Mouse (Mus musculus) limb, embryonic 14.5 days (tissue): ENCODE results near the gene Mettl18. TPM values are rescaled to one million over a fixed set of nuclear protein-coding genes. Genes with fewer than 3 reads are reported as not detected.

Experiments used
- ATAC-seq: fragments of 200-750 bp; cut with Nextera tagmentation; 2 replicates; pipeline ENCODE4 v1.8.0; 2017; ENCODE audit warnings: low read depth, moderate number of reproducible peaks, moderate TSS enrichment; ENCODE audit not compliant: low FRiP score
- DNase-seq: peaks from one replicate; pipeline ENCODE4 v3.0.0-alpha.2; 2015; ENCODE audit warnings: low spot score
- H3K27ac ChIP-seq: fragments of 300-500 bp; sonication (generic); replicated peaks from 2 replicates; pipeline ENCODE4 v1.5.1; 2014; ENCODE audit warnings: low read depth, mild to moderate bottlenecking, low read length, moderate library complexity, mixed read lengths
- H3K27me3 ChIP-seq: fragments of 300-500 bp; sonication (generic); 2 replicates; pipeline ENCODE4 v1.6.1; 2014; ENCODE audit warnings: low read length, mixed read lengths; ENCODE audit not compliant: control insufficient read depth, insufficient read depth
- H3K36me3 ChIP-seq: fragments of 300-500 bp; sonication (generic); 2 replicates; pipeline ENCODE4 v1.6.1; 2014; ENCODE audit warnings: mild to moderate bottlenecking, low read length, moderate library complexity, mixed read lengths; ENCODE audit not compliant: control insufficient read depth, insufficient read depth
- H3K4me1 ChIP-seq: fragments of 300-500 bp; sonication (generic); 2 replicates; pipeline ENCODE4 v1.6.1; 2014; ENCODE audit warnings: antibody characterized with exemption, low read length, mixed read lengths; ENCODE audit not compliant: control insufficient read depth, insufficient read depth
- H3K4me2 ChIP-seq: fragments of 300-500 bp; sonication (generic); replicated peaks from 2 replicates; pipeline ENCODE4 v1.6.1; 2014; ENCODE audit warnings: low read depth, mild to moderate bottlenecking, low read length, moderate library complexity; ENCODE audit not compliant: severe bottlenecking
- H3K4me3 ChIP-seq: fragments of 300-500 bp; sonication (generic); replicated peaks from 2 replicates; pipeline ENCODE4 v1.5.1; 2014; ENCODE audit warnings: low read length
- H3K9ac ChIP-seq: fragments of 300-500 bp; sonication (generic); 2 replicates; pipeline ENCODE4 v1.6.1; 2014; ENCODE audit warnings: mild to moderate bottlenecking, low read depth, low read length, moderate library complexity; ENCODE audit not compliant: severe bottlenecking
- H3K9me3 ChIP-seq: fragments of 300-500 bp; sonication (generic); 2 replicates; pipeline ENCODE4 v1.6.1; 2016; ENCODE audit warnings: low read length; ENCODE audit not compliant: control insufficient read depth
- POLR2A ChIP-seq: fragments of 200-500 bp; IDR thresholded peaks from 2 replicates; pipeline ENCODE4 v1.8.0; 2012; ENCODE audit warnings: inconsistent platforms, mild to moderate bottlenecking, moderate library complexity, borderline replicate concordance; ENCODE audit not compliant: insufficient read depth, insufficient read length; ENCODE audit errors: extremely low read depth
- WGBS: fragments of 180-500 bp; shearing (Covaris S2); extraction: QIAGEN DNeasy Blood & Tissue Kit; methylation state at CpG from one replicate; pipeline ENCODE4 v1.1.7; 2014; 5-methylcytosine and 5-hydroxymethylcytosine counted together
- polyA plus RNA-seq, 2 experiments: library from polyadenylated mRNA; depleted of rRNA in 1 of 2; stranded (reverse) in 1 of 2; unstranded in 1 of 2; fragments of >200 nt; fragmentation: Nextera tagmentation in 1 of 2; extraction: Ambion mirVana in 1 of 2; gene quantifications; 2 replicates each; pipeline versions ENCODE4 v1.2.1 to v1.2.3; 2012 to 2014

Gene Mettl18
- polyA plus RNA-seq (2012; rRNA removed) (2.8 and 4.6 TPM in 2 replicates), polyA plus RNA-seq (2014; fragmentation: Nextera tagmentation; extraction: Ambion mirVana) (9.5 and 9.6 TPM in 2 replicates)

- no peaks in the 10 kb centered on the region for H3K9me3 ChIP-seq
- H3K9ac ChIP-seq: peak within 1 kb of the TSS; percentile 79
- TF ChIP-seq POLR2A: peak; percentile 83; the same call in 1 of the 2 replicates
- ATAC-seq (peak; percentile 96), DNase-seq (peak; percentile 91)
- H3K27me3 ChIP-seq: no peaks in the 10 kb centered on the region
- H3K4me3 ChIP-seq: peak within 1 kb of the TSS; percentile 83
- H3K4me1 ChIP-seq: 0 out of 2 replicates have a peak, but pooled peaks cover 3% of the 10 kb centered on the region
- peak within 1 kb of the TSS; percentile 85 for H3K4me2 ChIP-seq
- H3K36me3 ChIP-seq: no peaks in the 10 kb centered on the region
- 3% methylated on average over 43 of the region's 43 CpGs for WGBS
- peak within 1 kb of the TSS; percentile 85 for H3K27ac ChIP-seq
These were observed at the start of gene Mettl18, which contains the start of gene BC055324 for GRCm38 (mm10) chr1:163994721-163995608. TSS of gene Mettl18 (plus strand) at chr1:163994889. TSS of gene BC055324 (minus strand) at chr1:163994796.

- Histone ChIP-seq H3K4me1 (no peaks in the 10 kb centered on the region), H3K27me3 (no peaks in the 10 kb centered on the region), H3K27ac (no peak overlapping the region), H3K9me3 (no peaks in the 10 kb centered on the region), H3K4me3 (no peak overlapping the region), H3K4me2 (no peak overlapping the region), H3K9ac (no peak overlapping the region), H3K36me3 (peaks cover 85% of the 10 kb centered on the region)
- WGBS: 88% methylated on average over 2 of the region's 2 CpGs
- DNase-seq (no peak), ATAC-seq (no peak)
- no peak for TF ChIP-seq POLR2A
These were observed 41.3 kb upstream of the Mettl18 start for GRCm38 (mm10) chr1:163953396-163953795.

GRCm38 (mm10) chr1:163958036-163958435 is 36.7 kb upstream of the Mettl18 start:
- no peaks in the 10 kb centered on the region for H3K27me3 ChIP-seq
- no peak overlapping the region for H3K27ac ChIP-seq
- no peak overlapping the region for H3K4me3 ChIP-seq
- peaks cover 61% of the 10 kb centered on the region for H3K36me3 ChIP-seq
- no peak for DNase-seq
- no peak overlapping the region for H3K4me2 ChIP-seq
- H3K4me1 ChIP-seq: no peaks in the 10 kb centered on the region
- no peak overlapping the region for H3K9ac ChIP-seq
- TF ChIP-seq POLR2A: no peak
- H3K9me3 ChIP-seq: no peaks in the 10 kb centered on the region
- ATAC-seq: no peak
- 64% methylated on average over 3 of the region's 3 CpGs for WGBS

- WGBS: 89% methylated on average over 10 of the region's 10 CpGs
- Histone ChIP-seq H3K4me1 (no peaks in the 10 kb centered on the region), H3K36me3 (peaks cover 39% of the 10 kb centered on the region), H3K4me3 (no peak overlapping the region), H3K27me3 (no peaks in the 10 kb centered on the region), H3K27ac (no peak overlapping the region), H3K9ac (no peak overlapping the region), H3K9me3 (no peaks in the 10 kb centered on the region), H3K4me2 (no peak overlapping the region)
- DNase-seq: no peak
- ATAC-seq: no peak
- no peak for TF ChIP-seq POLR2A
These were observed 30.5 kb upstream of the Mettl18 start for GRCm38 (mm10) chr1:163964008-163964689.

GRCm38 (mm10) chr1:163974471-163974870 is 20.2 kb upstream of the Mettl18 start:
- H3K9me3 ChIP-seq: no peaks in the 10 kb centered on the region
- no peaks in the 10 kb centered on the region for H3K27me3 ChIP-seq
- H3K36me3 ChIP-seq: peaks cover 14% of the 10 kb centered on the region
- no peaks in the 10 kb centered on the region for H3K4me1 ChIP-seq
- H3K4me3 ChIP-seq: no peak overlapping the region
- H3K4me2 ChIP-seq: no peak overlapping the region
- H3K9ac ChIP-seq: no peak overlapping the region
- no peak for DNase-seq
- no peak for TF ChIP-seq POLR2A
- no peak for ATAC-seq
- no peak overlapping the region for H3K27ac ChIP-seq
- WGBS: 92% methylated on average over 1 of the region's 1 CpGs
